Mouse (Mus musculus) limb, embryonic 15.5 days (tissue): ENCODE data around the gene Slc6a9. TPM values are rescaled to one million over a fixed set of nuclear protein-coding genes. Genes with fewer than 3 reads are reported as not detected.

Source experiments
- ATAC-seq: fragments of 200-750 bp; cut with Nextera tagmentation; 2 replicates; pipeline ENCODE4 v1.8.0; 2017; ENCODE audit warnings: low read depth, moderate TSS enrichment; ENCODE audit not compliant: insufficient number of reproducible peaks, low FRiP score, low TSS enrichment
- H3K27ac ChIP-seq: fragments of 300-500 bp; sonication (generic); 2 replicates; pipeline ENCODE4 v1.5.1; 2015; ENCODE audit warnings: moderate library complexity, mild to moderate bottlenecking, inconsistent platforms
- H3K27me3 ChIP-seq: fragments of 300-500 bp; sonication (generic); 2 replicates; pipeline ENCODE4 v1.6.1; 2015; ENCODE audit warnings: inconsistent platforms
- H3K36me3 ChIP-seq: fragments of 300-500 bp; sonication (generic); 2 replicates; pipeline ENCODE4 v1.6.1; 2015; ENCODE audit warnings: inconsistent platforms
- H3K4me1 ChIP-seq: fragments of 300-500 bp; sonication (generic); 2 replicates; pipeline ENCODE4 v1.6.1; 2015; ENCODE audit warnings: inconsistent platforms
- H3K4me2 ChIP-seq: fragments of 300-500 bp; sonication (generic); 2 replicates; pipeline ENCODE4 v1.6.1; 2015; ENCODE audit warnings: mild to moderate bottlenecking, inconsistent platforms
- H3K4me3 ChIP-seq: fragments of 300-500 bp; sonication (generic); 2 replicates; pipeline ENCODE4 v1.5.1; 2015; ENCODE audit warnings: mild to moderate bottlenecking, inconsistent platforms
- H3K9ac ChIP-seq: fragments of 300-500 bp; sonication (generic); 2 replicates; pipeline ENCODE4 v1.6.1; 2015; ENCODE audit warnings: inconsistent platforms
- H3K9me3 ChIP-seq: fragments of 300-500 bp; sonication (generic); 2 replicates; pipeline ENCODE4 v1.6.1; 2016; ENCODE audit warnings: inconsistent platforms
- WGBS: fragments of 180-500 bp; shearing (Covaris S2); methylation state at CpG from one replicate; pipeline ENCODE4 v1.1.7; 2015; 5-methylcytosine and 5-hydroxymethylcytosine counted together
- polyA plus RNA-seq: library from polyadenylated mRNA; unstranded; fragments of >200 nt; fragmentation: Nextera tagmentation; extraction: Ambion mirVana; gene quantifications from 2 replicates; pipeline ENCODE4 v1.2.1, GENCODE M21; 2015

The Slc6a9 gene
- polyA plus RNA-seq, 1 experiment from 2014 or later: 13.1 TPM

- 88% methylated on average over 8 of the region's 8 CpGs for WGBS
Observed at GRCm38 (mm10) chr4:117894601-117895000, 60.3 kb downstream of the Slc6a9 start.

GRCm38 (mm10) chr4:117895339-117895738 lies 61.0 kb downstream of the Slc6a9 start:
- WGBS: 79% methylated on average over 7 of the region's 7 CpGs
- Histone ChIP-seq H3K27ac (no peak overlapping the region), H3K27me3 (no peaks in the 10 kb centered on the region), H3K4me2 (no peak overlapping the region), H3K9me3 (no peaks in the 10 kb centered on the region), H3K36me3 (peaks cover 65% of the 10 kb centered on the region), H3K9ac (no peak overlapping the region), H3K4me1 (peaks cover 14% of the 10 kb centered on the region), H3K4me3 (no peak overlapping the region)
- ATAC-seq: no peak

More at GRCm38 (mm10) chr4:117894601-117895000, 60.3 kb downstream of the Slc6a9 start:
- Histone ChIP-seq H3K4me1 (peaks cover 14% of the 10 kb centered on the region), H3K27ac (no peak overlapping the region), H3K9me3 (no peaks in the 10 kb centered on the region), H3K4me3 (no peak overlapping the region), H3K27me3 (no peaks in the 10 kb centered on the region), H3K36me3 (peaks cover 59% of the 10 kb centered on the region), H3K9ac (no peak overlapping the region), H3K4me2 (no peak overlapping the region)
- no peak for ATAC-seq

- peaks cover 72% of the 10 kb centered on the region for H3K36me3 ChIP-seq
- no peak overlapping the region for H3K4me3 ChIP-seq
- no peaks in the 10 kb centered on the region for H3K9me3 ChIP-seq
- no peak overlapping the region for H3K4me2 ChIP-seq
- H3K9ac ChIP-seq: no peak overlapping the region
- 92% methylated on average over 6 of the region's 6 CpGs for WGBS
- ATAC-seq: no peak
- peaks cover 9% of the 10 kb centered on the region for H3K4me1 ChIP-seq
- H3K27me3 ChIP-seq: no peaks in the 10 kb centered on the region
- H3K27ac ChIP-seq: no peak overlapping the region
Observed at GRCm38 (mm10) chr4:117896031-117896430, 61.7 kb downstream of the Slc6a9 start.

- Histone ChIP-seq H3K9me3 (no peaks in the 10 kb centered on the region), H3K4me2 (no peak overlapping the region), H3K27me3 (no peaks in the 10 kb centered on the region), H3K9ac (no peak overlapping the region), H3K4me1 (no peaks in the 10 kb centered on the region), H3K4me3 (no peak overlapping the region), H3K36me3 (peaks cover 93% of the 10 kb centered on the region), H3K27ac (no peak overlapping the region)
- 78% methylated on average over 3 of the region's 3 CpGs for WGBS
- ATAC-seq: no peak
Observed at GRCm38 (mm10) chr4:117898111-117898510, 63.8 kb downstream of the Slc6a9 start.

GRCm38 (mm10) chr4:117904094-117904493 lies 69.8 kb downstream of the Slc6a9 start:
- Histone ChIP-seq H3K9ac (no peak overlapping the region), H3K4me1 (peaks cover 2% of the 10 kb centered on the region; the same call in 1 of the 2 replicates), H3K4me2 (no peak overlapping the region), H3K9me3 (no peaks in the 10 kb centered on the region), H3K4me3 (no peak overlapping the region), H3K27ac (no peak overlapping the region), H3K36me3 (peaks cover 76% of the 10 kb centered on the region), H3K27me3 (no peaks in the 10 kb centered on the region)
- no peak for ATAC-seq
- WGBS: 93% methylated on average over 10 of the region's 10 CpGs

GRCm38 (mm10) chr4:117904761-117905160 lies 70.5 kb downstream of the Slc6a9 start:
- peaks cover 70% of the 10 kb centered on the region for H3K36me3 ChIP-seq
- H3K4me3 ChIP-seq: no peak overlapping the region
- H3K9ac ChIP-seq: no peak overlapping the region
- no peaks in the 10 kb centered on the region for H3K27me3 ChIP-seq
- no peak for ATAC-seq
- peaks cover 5% of the 10 kb centered on the region; the same call in 1 of the 2 replicates for H3K4me1 ChIP-seq
- no peak overlapping the region for H3K4me2 ChIP-seq
- no peak overlapping the region for H3K27ac ChIP-seq
- no peaks in the 10 kb centered on the region for H3K9me3 ChIP-seq
- WGBS: 86% methylated on average over 8 of the region's 8 CpGs

- H3K36me3 ChIP-seq: peaks cover 60% of the 10 kb centered on the region
- H3K27ac ChIP-seq: no peak overlapping the region
- peaks cover 5% of the 10 kb centered on the region; the same call in 1 of the 2 replicates for H3K4me1 ChIP-seq
- WGBS: 88% methylated on average over 3 of the region's 3 CpGs
- no peak overlapping the region for H3K9ac ChIP-seq
- no peak overlapping the region for H3K4me2 ChIP-seq
- H3K9me3 ChIP-seq: no peaks in the 10 kb centered on the region
- ATAC-seq: no peak
- H3K4me3 ChIP-seq: no peak overlapping the region
- no peaks in the 10 kb centered on the region for H3K27me3 ChIP-seq
Observed at GRCm38 (mm10) chr4:117906196-117906595, 71.9 kb downstream of the Slc6a9 start.

GRCm38 (mm10) chr4:117908834-117909453 lies 74.6 kb downstream of the Slc6a9 start:
- no peak overlapping the region for H3K27ac ChIP-seq
- H3K4me3 ChIP-seq: no peak overlapping the region
- 79% methylated on average over 8 of the region's 8 CpGs for WGBS
- H3K36me3 ChIP-seq: peaks cover 46% of the 10 kb centered on the region
- H3K27me3 ChIP-seq: no peaks in the 10 kb centered on the region
- H3K9me3 ChIP-seq: no peaks in the 10 kb centered on the region
- peaks cover 29% of the 10 kb centered on the region for H3K4me1 ChIP-seq
- no peak overlapping the region for H3K4me2 ChIP-seq
- no peak overlapping the region for H3K9ac ChIP-seq
- ATAC-seq: no peak

GRCm38 (mm10) chr4:117912131-117912561 lies 77.8 kb downstream of the Slc6a9 start:
- 87% methylated on average over 13 of the region's 13 CpGs for WGBS
- Histone ChIP-seq H3K27ac (no peak overlapping the region), H3K9me3 (no peaks in the 10 kb centered on the region), H3K36me3 (peaks cover 22% of the 10 kb centered on the region), H3K4me3 (no peak overlapping the region), H3K4me2 (no peak overlapping the region), H3K9ac (no peak overlapping the region), H3K4me1 (peaks cover 38% of the 10 kb centered on the region), H3K27me3 (no peaks in the 10 kb centered on the region)
- ATAC-seq: no peak

GRCm38 (mm10) chr4:117912685-117913273 lies 78.5 kb downstream of the Slc6a9 start:
- 50% methylated on average over 7 of the region's 7 CpGs for WGBS
- no peaks in the 10 kb centered on the region for H3K9me3 ChIP-seq
- H3K9ac ChIP-seq: no peak overlapping the region
- H3K36me3 ChIP-seq: peaks cover 18% of the 10 kb centered on the region
- peaks cover 38% of the 10 kb centered on the region for H3K4me1 ChIP-seq
- peak overlapping the region; percentile 64 for H3K4me3 ChIP-seq
- peak overlapping the region; percentile 99; the same call in 1 of the 2 replicates for H3K4me2 ChIP-seq
- no peak overlapping the region for H3K27ac ChIP-seq
- H3K27me3 ChIP-seq: no peaks in the 10 kb centered on the region
- ATAC-seq: no peak

- peaks cover 18% of the 10 kb centered on the region for H3K36me3 ChIP-seq
- WGBS: 61% methylated on average over 3 of the region's 3 CpGs
Observed at GRCm38 (mm10) chr4:117913421-117913820, 79.1 kb downstream of the Slc6a9 start.

GRCm38 (mm10) chr4:117914031-117914430 lies 79.7 kb downstream of the Slc6a9 start:
- Histone ChIP-seq H3K4me2 (peak overlapping the region; percentile 99), H3K27ac (peak overlapping the region; percentile 48; the same call in 1 of the 2 replicates), H3K9ac (peak overlapping the region; percentile 79), H3K4me3 (peak overlapping the region; percentile 64), H3K9me3 (no peaks in the 10 kb centered on the region), H3K36me3 (peaks cover 18% of the 10 kb centered on the region), H3K27me3 (no peaks in the 10 kb centered on the region), H3K4me1 (peaks cover 36% of the 10 kb centered on the region)
- no peak; the same call in 1 of the 2 replicates for ATAC-seq
- WGBS: 19% methylated on average over 8 of the region's 8 CpGs

More at GRCm38 (mm10) chr4:117913421-117913820, 79.1 kb downstream of the Slc6a9 start:
- Histone ChIP-seq H3K9ac (0 out of 2 replicates have a peak overlapping the region, but pooled peaks have one; percentile 79), H3K27ac (no peak overlapping the region), H3K9me3 (no peaks in the 10 kb centered on the region), H3K4me2 (peak overlapping the region; percentile 99), H3K27me3 (no peaks in the 10 kb centered on the region), H3K4me3 (peak overlapping the region; percentile 64), H3K4me1 (peaks cover 38% of the 10 kb centered on the region)
- ATAC-seq: no peak
